Mouse (Mus musculus) kidney, adult 2 months (tissue): ENCODE results near the gene Fam155a.

ENCODE experiments used
- CTCF ChIP-seq: fragments of 200-500 bp; conservative IDR thresholded peaks from 2 replicates; pipeline ENCODE4 v1.5.1; 2011; ENCODE audit warnings: low read depth, mild to moderate bottlenecking, control low read depth, low read length, moderate library complexity, mixed read lengths; ENCODE audit not compliant: insufficient read depth, insufficient read length
- POLR2A ChIP-seq: fragments of 200-500 bp; IDR thresholded peaks from one replicate; pipeline ENCODE4 v1.6.1; 2011; ENCODE audit warnings: low read depth, low read length, control low read depth

GRCm38 (mm10) chr8:9535730-9536372 lies 235.1 kb downstream of the Fam155a start:
- TF ChIP-seq CTCF (no peak), POLR2A (no peak)
